ENCODE assay signal across 7 mouse cellular contexts in the genomic region with DNA sequence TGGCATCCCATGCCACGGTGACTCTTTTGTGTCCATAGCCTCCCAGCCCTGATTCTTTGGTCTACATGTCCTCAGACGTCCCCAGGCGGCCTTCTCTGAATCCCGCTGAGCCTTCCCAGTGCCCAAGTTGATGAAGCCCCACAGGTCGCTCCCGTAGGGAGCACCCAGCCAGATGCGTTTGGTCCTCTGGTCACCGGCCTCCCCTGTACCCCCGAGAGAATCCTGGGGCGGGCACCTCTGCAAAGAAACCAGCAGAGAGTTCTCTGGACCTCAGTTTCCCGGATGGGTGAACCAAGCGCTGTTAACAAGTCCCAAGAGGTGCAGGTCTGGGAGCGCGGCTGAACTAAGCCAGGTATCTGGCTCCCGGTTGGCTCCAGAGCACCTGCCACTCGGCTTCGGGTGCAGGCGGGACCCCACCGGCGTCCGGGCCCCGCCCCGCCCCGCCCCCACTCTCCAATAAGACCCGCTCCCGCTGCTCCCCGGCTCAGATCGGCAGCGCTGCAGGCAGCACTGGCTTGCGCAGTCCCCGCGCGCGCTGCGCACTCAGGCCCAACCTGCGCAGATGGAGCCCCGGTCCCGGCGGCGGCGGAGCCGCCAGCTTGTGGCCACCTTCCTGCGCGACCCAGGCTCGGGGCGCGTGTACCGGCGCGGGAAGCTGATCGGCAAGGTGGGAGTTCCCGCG. TPM values are rescaled to one million over a fixed set of nuclear protein-coding genes. Genes with fewer than 3 reads are reported as not detected.
A peak's percentile ranks its signal among the peaks of the same experiment; 100 is the strongest.
DNase-seq lines count a peak whose midpoint lies in the region; ATAC-seq lines count a peak whose summit lies in the region.

Gene Plk5 (plus strand): TSS at position 459 of the 682 bp plus-strand sequence.

- no peak within 1 kb of the TSS for H3K27ac ChIP-seq in hindbrain, embryonic 12.5 days
- H3K27ac ChIP-seq in neural tube, embryonic 14.5 days (ENCODE audit: low read depth, low read length) = no peak within 1 kb of the TSS

- intact Hi-C loops in left cerebral cortex, postnatal 36 days (cut with DNase I) = no loop called here
- intact Hi-C loops in left cerebral cortex, postnatal 10 days (cut with DNase I) = loop anchor here (2.0 kb wide), 1 partner anchor 17 kb away; no protein-coding TSS in a partner anchor

- peak within 1 kb of the TSS; percentile 29 for H3K4me3 ChIP-seq in hindbrain, embryonic 12.5 days
- peak within 1 kb of the TSS; percentile 26 for H3K4me3 ChIP-seq in neural tube, embryonic 14.5 days (ENCODE audit: low read depth, low read length)

- no peaks in the 10 kb centered on the region for H3K9me3 ChIP-seq in hindbrain, embryonic 12.5 days (replicated peaks)
- no peaks in the 10 kb centered on the region for H3K9me3 ChIP-seq in neural tube, embryonic 14.5 days (ENCODE audit: control insufficient read depth, low read length)

- ATAC-seq in hindbrain, embryonic 12.5 days (ENCODE audit: low FRiP score) = no peak
- no peak; the same call in 1 of the 2 replicates for ATAC-seq in neural tube, embryonic 14.5 days (ENCODE audit: low read depth)

- H3K9ac ChIP-seq in hindbrain, embryonic 12.5 days = 0 out of 2 replicates have a peak within 1 kb of the TSS, but pooled peaks have one; percentile 28
- no peak within 1 kb of the TSS; the same call in 1 of the 2 replicates for H3K9ac ChIP-seq in neural tube, embryonic 14.5 days (replicated peaks; ENCODE audit: low read depth, low read length)

- peak within 1 kb of the TSS; percentile 52 for H3K4me2 ChIP-seq in hindbrain, embryonic 12.5 days (replicated peaks)
- H3K4me2 ChIP-seq in neural tube, embryonic 14.5 days (ENCODE audit: low read depth, low read length) = peak within 1 kb of the TSS; percentile 48

- peak in 1 of 2 experiments; percentile 57 for DNase-seq in left cerebral cortex, postnatal 36 days (ENCODE audit: low spot score in 2 of 2)
- no peak for DNase-seq in left cerebral cortex, postnatal 10 days (ENCODE audit: extremely low spot score in 1 of 2, low spot score in 2 of 2)
- DNase-seq in cerebellum, postnatal 25 days = peak; percentile 81 to 83
- no peak for DNase-seq in frontal cortex, postnatal 25 days (ENCODE audit: low spot score in 2 of 2)
- no peak for DNase-seq in adrenal gland, adult 8-10 months

- H3K36me3 ChIP-seq in hindbrain, embryonic 12.5 days = no peaks in the 10 kb centered on the region
- H3K36me3 ChIP-seq in neural tube, embryonic 14.5 days (ENCODE audit: control insufficient read depth, insufficient read depth, low read length) = no peaks in the 10 kb centered on the region

- WGBS in hindbrain, embryonic 12.5 days = 1% methylated on average over 53 of the region's 53 CpGs
- WGBS in neural tube, embryonic 14.5 days = under 1% methylated on average over 51 of the region's 53 CpGs

- peaks cover 98% of the 10 kb centered on the region for H3K27me3 ChIP-seq in hindbrain, embryonic 12.5 days
- H3K27me3 ChIP-seq in neural tube, embryonic 14.5 days (ENCODE audit: control insufficient read depth, insufficient read depth, low read length) = peaks cover 46% of the 10 kb centered on the region

- peaks cover 16% of the 10 kb centered on the region for H3K4me1 ChIP-seq in hindbrain, embryonic 12.5 days
- peaks cover 10% of the 10 kb centered on the region; the same call in 1 of the 2 replicates for H3K4me1 ChIP-seq in neural tube, embryonic 14.5 days (ENCODE audit: control insufficient read depth, insufficient read depth, low read length)

RNA-seq across cellular contexts. Expression of gene Plk5, which starts in this region (rescaled TPM):
- 10 to 100 TPM; 16.9 to 33.1 TPM for total RNA-seq in left cerebral cortex, postnatal 36 days (2021)
- 1 to 10 TPM; 3.1 to 5.1 TPM for total RNA-seq in left cerebral cortex, postnatal 10 days (2021)
- 0.35 and 0.50 TPM in 2 replicates for polyA plus RNA-seq in hindbrain, embryonic 12.5 days (2016; fragmentation: Nextera tagmentation; extraction: Ambion mirVana)
- 2.4 and 3.4 TPM in 2 replicates for polyA plus RNA-seq in neural tube, embryonic 14.5 days (2014; fragmentation: Nextera tagmentation; extraction: Ambion mirVana)
- 1 to 10 TPM in 1 of 4 experiments, under 1 TPM in 3; 0.21 to 1.3 (median 0.41) TPM for total RNA-seq in adrenal gland, adult 8-10 months (2022)

Comparison
In these comparisons a context has a peak if more than half of its experiments do, and no peak if none do; other contexts are left out.
1. DNase-seq: peak in cerebellum, postnatal 25 days (2 of 2); none in left cerebral cortex, postnatal 10 days (0 of 2), frontal cortex, postnatal 25 days (0 of 2) and adrenal gland, adult 8-10 months (single experiment).